Mouse (Mus musculus) cerebellum, adult (tissue): ENCODE measurements around the gene Irf7.

ENCODE experiments used
- ATAC-seq: cut with Nextera tagmentation; 2 replicates; pipeline ENCODE4 v1.9.2; 2017; ENCODE audit warnings: mild to moderate bottlenecking, moderate library complexity, mixed read lengths; ENCODE audit not compliant: insufficient number of reproducible peaks, low FRiP score, low TSS enrichment

The Irf7 gene

DNA sequence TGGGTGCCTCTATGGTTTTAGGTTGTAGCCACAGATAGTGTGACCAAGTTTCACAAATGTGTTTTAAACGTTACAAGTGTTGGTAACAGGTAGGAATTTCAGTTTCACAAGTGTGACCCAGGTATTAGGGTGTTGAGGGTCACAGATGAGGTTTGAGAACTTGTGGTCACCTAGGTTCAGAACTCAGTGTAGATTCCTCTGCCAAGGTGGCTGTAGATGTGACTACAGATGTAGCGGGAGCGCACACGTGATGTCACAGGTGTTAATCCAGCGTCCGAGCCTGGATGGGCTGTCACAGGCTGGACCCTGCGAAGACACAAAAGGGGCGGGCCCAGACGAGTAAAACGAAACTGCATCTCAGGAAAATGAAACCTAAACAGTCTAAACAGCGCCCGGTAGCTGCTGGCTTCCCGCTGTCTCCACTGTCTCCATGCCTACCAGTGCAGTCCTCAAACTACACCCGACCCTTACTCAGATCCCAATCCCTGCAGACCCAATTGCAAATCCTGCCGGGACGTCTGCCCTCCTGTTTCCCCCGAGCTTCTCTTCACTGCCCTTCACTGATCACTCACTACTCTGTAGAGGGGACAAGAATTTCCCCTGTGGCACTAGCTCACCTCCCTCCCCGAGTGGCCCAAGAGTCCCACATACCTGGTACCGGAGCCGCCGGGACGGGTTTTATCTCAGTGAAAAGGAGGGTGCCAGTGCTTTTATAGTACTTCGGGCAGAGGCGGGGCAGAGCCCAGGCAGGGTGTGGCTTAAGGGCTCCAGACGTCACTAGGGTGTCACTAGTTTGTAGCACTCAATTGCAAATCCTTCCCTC, at the start of gene Irf7:
Irf7 (minus strand) TSS at position 743 of the 823 bp plus-strand sequence.
- ATAC-seq = peak; percentile 59; the same call in 1 of the 2 replicates

DNA sequence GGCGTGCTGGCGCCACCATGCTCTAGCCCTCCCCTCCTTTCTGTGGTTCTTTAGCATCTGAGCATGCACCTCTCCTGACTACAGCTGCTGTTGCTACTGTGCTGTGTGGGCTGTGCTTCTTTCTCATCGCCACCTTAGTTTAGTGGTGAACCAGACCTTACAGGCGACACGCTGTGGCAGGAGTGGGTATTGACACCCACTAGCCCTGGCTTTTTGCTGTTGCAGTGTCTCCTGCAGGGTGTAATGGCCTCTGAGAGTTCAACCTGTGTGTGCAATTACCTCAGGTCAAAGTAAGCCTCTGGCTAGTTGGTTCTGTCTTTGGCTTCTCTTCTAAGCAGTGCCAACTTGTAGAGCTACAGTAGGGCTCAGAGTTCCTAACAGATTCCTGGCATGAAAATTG, 49.7 kb upstream of the Irf7 start:
- no peak for ATAC-seq

GRCm38 (mm10) chr7:141315076-141315475, 48.8 kb upstream of the Irf7 start:
- no peak for ATAC-seq

- no peak for ATAC-seq
Measured at GRCm38 (mm10) chr7:141314416-141314815, 48.1 kb upstream of the Irf7 start.

DNA sequence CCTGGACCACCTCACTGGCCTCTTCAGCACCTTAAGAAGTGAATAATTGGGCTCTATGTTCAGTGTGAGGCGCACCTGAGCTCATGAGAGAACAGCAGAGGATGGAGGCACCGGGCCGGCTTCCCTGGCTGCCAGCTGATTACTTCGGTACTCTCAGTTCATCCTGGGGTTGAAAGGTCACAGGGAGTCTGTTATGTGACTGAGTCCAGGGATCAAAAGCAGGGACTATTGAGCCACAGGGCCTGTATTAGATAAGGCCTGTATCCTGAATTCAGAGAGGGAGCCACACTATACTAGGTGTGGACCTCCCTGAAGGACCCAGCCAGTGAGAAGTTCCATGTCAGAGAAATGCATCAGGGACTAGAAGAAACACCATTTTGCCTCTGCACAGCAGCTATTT, 38.3 kb upstream of the Irf7 start:
- ATAC-seq = no peak

DNA sequence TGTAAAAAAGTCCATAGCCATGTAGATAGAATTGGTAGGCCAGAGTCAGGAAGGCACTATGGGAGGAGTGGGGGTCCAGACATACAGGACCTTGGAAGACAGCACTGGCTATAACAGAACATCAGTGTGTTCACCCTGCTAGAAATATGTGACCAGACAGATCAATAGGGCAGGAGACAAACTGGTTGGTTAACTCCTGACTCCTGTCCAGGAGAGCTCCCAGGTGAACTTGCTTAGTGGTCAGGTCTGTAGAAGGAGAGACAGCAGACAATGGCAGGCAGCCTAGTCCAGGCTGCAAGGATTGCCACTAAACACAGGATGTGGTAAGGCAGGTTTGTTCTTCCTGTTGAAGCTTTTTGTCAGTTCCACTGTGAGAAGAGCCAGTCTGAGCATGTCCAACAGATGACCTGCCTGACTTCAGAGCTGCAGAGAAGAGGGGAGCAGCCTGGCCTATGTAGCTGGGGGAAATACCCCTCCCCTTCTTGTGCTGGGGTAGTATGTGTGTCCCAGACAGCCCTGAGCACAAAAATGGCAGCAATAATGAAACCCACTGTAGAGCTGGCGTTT, 36.5 kb upstream of the Irf7 start:
- no peak for ATAC-seq

DNA sequence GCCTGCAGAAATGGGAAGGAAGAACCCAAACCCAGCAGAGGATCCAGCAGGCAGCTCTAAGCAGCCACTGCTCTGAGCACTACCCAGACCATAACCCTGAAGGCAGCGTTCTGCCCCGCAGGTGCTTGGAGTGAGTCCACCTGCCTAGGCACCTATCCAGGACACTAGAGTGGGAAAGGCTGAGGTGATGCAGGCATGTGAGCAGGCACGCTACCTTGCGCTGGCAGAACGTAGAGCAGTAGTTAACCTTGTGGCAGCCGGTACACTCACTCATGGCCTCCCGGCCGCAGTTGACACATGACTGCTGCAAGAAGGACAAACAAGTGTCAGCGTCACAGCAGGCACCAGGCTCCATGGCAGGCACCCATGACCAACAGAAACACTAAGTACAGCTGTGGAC, 35.1 kb upstream of the Irf7 start:
- no peak for ATAC-seq

- no peak for ATAC-seq
Measured at GRCm38 (mm10) chr7:141299175-141299574, 32.9 kb upstream of the Irf7 start.

DNA sequence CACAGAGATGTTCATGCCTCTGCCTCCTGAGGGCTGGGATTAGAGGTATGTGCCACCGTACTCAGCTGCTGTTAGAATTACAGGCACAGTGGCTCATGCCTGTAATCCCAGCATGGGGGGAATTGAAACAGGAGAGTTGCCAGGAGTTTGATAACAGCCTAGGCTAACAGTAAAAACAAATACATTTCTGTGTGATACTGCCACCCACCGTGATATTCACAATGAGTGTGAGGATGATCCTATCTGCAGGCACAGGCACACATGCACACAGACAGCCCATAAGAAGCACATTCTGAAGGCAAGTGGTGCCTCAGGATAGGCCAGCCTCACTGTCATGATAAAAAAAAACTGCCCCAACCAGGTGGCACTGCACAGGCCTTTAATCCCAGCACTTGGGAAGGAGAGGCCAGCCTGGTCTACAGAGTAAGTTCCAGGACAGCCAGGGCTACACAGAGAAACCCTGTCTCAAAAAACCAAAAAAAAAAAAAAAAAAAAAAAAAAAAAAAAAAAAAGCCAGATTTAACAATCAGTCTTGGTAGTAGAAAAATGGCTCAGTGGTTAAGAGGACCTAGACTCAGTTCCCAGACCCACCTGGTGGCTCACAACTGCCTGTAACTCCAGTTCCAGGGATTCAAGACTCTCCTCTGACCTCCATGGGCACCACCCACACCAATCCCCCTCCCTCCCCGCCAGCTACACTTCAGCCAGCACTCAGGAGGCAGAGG, 31.8 kb upstream of the Irf7 start:
- no peak for ATAC-seq

- ATAC-seq = no peak
Measured at GRCm38 (mm10) chr7:141294479-141294878, 28.2 kb upstream of the Irf7 start.

DNA sequence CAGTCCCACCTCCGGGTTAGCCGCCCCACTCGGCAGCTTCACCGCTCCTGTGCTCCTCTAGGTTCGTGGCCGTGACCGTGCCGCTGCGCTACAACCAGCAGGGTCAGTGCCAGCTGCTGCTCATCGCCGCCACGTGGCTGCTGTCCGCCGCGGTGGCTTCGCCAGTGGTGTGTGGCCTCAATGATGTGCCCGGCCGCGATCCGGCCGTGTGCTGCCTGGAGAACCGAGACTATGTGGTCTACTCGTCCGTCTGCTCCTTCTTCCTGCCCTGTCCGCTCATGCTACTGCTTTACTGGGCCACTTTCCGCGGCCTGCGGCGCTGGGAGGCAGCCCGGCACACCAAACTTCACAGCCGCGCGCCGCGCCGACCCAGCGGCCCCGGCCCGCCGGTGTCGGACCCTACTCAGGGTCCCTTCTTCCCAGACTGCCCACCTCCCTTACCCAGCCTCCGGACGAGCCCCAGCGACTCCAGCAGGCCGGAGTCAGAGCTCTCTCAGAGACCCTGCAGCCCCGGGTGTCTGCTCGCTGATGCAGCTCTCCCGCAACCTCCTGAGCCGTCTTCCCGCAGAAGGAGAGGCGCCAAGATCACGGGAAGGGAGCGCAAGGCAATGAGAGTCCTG, 27.7 kb upstream of the Irf7 start:
- no peak for ATAC-seq

GRCm38 (mm10) chr7:141292583-141293388, 26.5 kb upstream of the Irf7 start:
- no peak for ATAC-seq

- ATAC-seq = no peak
Measured at GRCm38 (mm10) chr7:141291921-141292582, 25.8 kb upstream of the Irf7 start, which contains the start of gene Drd4. Gene Drd4, plus strand, starts transcription at chr7:141292006.

DNA sequence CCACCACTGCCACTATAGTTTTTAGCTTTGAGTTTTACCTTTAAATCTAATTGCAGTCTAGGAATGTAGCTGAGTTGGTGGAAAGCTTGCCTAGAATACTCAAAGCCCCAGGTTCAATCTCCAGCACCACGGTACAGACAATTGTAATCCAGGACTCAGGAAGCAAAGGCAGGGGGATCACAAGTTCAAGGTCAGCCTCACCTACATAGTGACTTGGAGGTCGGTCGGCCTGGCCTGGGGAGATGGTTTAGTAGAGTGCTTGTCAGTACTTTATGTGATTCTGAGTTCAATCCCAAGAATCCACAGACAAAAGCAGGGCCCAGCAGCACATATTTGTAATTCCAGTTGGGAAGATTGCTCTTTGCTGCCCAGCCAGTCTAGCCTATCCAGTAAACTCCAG, 21.8 kb upstream of the Irf7 start:
- ATAC-seq = no peak

DNA sequence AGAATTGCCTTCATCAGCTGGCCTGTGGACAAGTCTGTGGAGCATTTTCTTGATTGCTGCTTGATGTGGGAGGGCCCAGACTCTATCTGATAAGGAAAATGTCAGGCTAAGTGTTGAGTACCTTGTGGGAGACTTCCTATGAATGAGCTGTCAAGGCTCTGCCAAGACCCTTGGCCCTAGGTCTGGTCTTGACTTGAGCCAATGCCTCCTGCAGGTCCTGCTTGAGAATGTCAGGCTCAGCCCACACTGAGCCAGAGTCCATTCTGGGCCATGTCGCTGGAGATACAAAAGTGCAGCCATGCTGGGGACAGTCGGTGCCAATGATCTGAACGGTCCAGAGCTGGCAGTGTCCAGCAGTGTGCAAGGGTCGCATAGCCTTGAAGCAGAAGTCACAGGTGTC, 16.5 kb upstream of the Irf7 start:
- ATAC-seq = no peak

GRCm38 (mm10) chr7:141281442-141281841, 15.2 kb upstream of the Irf7 start:
- ATAC-seq = no peak

DNA sequence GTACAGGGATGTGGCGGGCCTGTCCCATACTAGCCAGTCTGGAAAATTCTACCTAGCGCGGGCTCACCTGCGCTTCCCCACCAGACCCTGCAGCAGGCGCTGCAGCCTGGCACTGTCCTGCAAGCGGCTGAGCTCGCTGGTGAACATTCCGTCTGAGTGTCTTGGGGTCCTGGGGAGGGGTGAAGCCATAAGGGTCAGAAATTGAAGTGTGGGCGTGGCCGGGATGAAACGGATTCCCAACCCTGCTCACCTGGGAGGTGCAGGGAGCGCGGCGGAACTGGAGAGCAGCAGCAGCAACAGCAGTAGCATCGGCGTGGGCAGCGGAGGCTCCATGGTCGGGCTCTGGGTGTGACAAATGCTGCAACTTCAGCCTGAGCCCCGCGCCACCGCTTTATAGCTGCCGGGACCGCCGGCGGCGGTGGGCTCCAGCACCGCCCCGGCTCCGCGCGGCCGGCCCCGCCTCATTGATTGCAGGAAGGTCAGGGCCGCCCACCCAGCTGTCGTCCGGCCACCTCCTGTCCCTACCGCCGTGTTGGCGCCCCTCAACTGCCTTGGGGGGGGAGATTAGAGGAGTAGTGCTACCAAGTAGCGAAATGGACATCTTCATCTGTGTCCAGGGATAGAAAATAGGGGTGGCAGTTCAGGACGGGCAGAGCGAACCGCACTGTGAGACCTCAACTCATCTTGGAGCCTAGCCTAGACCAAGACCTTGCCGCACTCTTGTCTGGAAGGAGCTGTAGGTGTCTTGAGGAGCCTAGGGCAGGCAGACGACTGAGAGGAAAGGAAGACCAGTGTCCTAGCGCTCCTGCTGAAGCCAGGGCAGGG, 12.7 kb upstream of the Irf7 start, which contains the start of gene Sct:
Sct (minus strand) TSS at position 368 of the 825 bp plus-strand sequence.
- peak; percentile 68; the same call in 1 of the 2 replicates for ATAC-seq
